Mouse (Mus musculus) hematopoietic stem cell, adult 5-6 weeks (primary cell): ENCODE measurements at regions not wholly inside any gene's neighbourhood (a gene's known extent, or its start where the extent isn't known, plus 50 kb on each side); places are given as distances from the start of the nearest gene placed in this dataset.
"Not testable (repeated sequence)": the region's sequence is repeated elsewhere in the genome, so short reads cannot be mapped to it uniquely, and the experiment has no call there.

Experiments used
- ATAC-seq, 2 experiments: fragments of 125-278 bp in 1 of 2; replicated peaks in 1 of 2; 2 replicates each; pipeline ENCODE4 v1.8.0; 2016 to 2017; ENCODE audit warnings: inconsistent platforms in 2 of 2, mild to moderate bottlenecking in 2 of 2, moderate number of reproducible peaks in 2 of 2, low read depth in 1 of 2, moderate TSS enrichment in 1 of 2; ENCODE audit not compliant: low FRiP score in 2 of 2, poor library complexity in 2 of 2, severe bottlenecking in 2 of 2, insufficient read depth in 1 of 2, low TSS enrichment in 1 of 2

GRCm38 (mm10) chr2:51768298-51769271 is 141.3 kb downstream of the Tas2r134 start:
- no peak for ATAC-seq

GRCm38 (mm10) chr2:51785169-51785568 is 149.8 kb downstream of the Rbm43 start:
- no peak for ATAC-seq

GRCm38 (mm10) chr2:51788896-51789295 is 146.1 kb downstream of the Rbm43 start:
- ATAC-seq: no peak

GRCm38 (mm10) chr2:51793291-51793690 is 141.7 kb downstream of the Rbm43 start:
- not testable (repeated sequence) for ATAC-seq

GRCm38 (mm10) chr2:51799856-51800255 is 135.1 kb downstream of the Rbm43 start:
- ATAC-seq: no peak

- 0 out of 4 replicates have a peak, but pooled peaks of 1 of the 2 experiments have one; percentile 12 for ATAC-seq
Measured at GRCm38 (mm10) chr2:51822976-51823375, 112.0 kb downstream of the Rbm43 start.

- peak; percentile 71 to 86 for ATAC-seq
Measured at GRCm38 (mm10) chr2:51830286-51830944, 104.5 kb downstream of the Rbm43 start.

GRCm38 (mm10) chr2:51830965-51831720 is 103.8 kb downstream of the Rbm43 start:
- no peak for ATAC-seq

- ATAC-seq: no peak
Measured at GRCm38 (mm10) chr2:51837864-51838263, 97.1 kb downstream of the Rbm43 start.

- ATAC-seq: no peak
Measured at GRCm38 (mm10) chr2:51840808-51841207, 94.2 kb downstream of the Rbm43 start.

GRCm38 (mm10) chr2:51844831-51845230 is 90.1 kb downstream of the Rbm43 start:
- no peak for ATAC-seq

- ATAC-seq: no peak
Measured at GRCm38 (mm10) chr2:51847556-51847955, 87.4 kb downstream of the Rbm43 start.

GRCm38 (mm10) chr2:51847964-51848363 is 87.0 kb downstream of the Rbm43 start:
- no peak for ATAC-seq

GRCm38 (mm10) chr2:51848491-51848890 is 86.5 kb downstream of the Rbm43 start:
- no peak for ATAC-seq

GRCm38 (mm10) chr2:51850581-51850980 is 84.4 kb downstream of the Rbm43 start:
- ATAC-seq: no peak

GRCm38 (mm10) chr2:51851711-51852110 is 83.3 kb downstream of the Rbm43 start:
- no peak for ATAC-seq

GRCm38 (mm10) chr2:51857226-51857625 is 77.7 kb downstream of the Rbm43 start:
- ATAC-seq: no peak

GRCm38 (mm10) chr2:51866045-51866444 is 68.9 kb downstream of the Rbm43 start:
- no peak for ATAC-seq
